Mouse (Mus musculus) monocyte, adult 5-6 weeks (primary cell): ENCODE data around the gene Gstm1. TPM values are rescaled to one million over a fixed set of nuclear protein-coding genes. Genes with fewer than 3 reads are reported as not detected.
"Not testable (repeated sequence)": the region's sequence is repeated elsewhere in the genome, so short reads cannot be mapped to it uniquely, and the experiment has no call there.

Experiments used
- ATAC-seq: fragments of 153-309, 156-312 bp; replicated peaks from 2 replicates; pipeline ENCODE4 v1.8.0; 2017; ENCODE audit warnings: mild to moderate bottlenecking; ENCODE audit not compliant: low TSS enrichment, insufficient number of reproducible peaks, severe bottlenecking, poor library complexity, low FRiP score
- total RNA-seq: library from RNA; stranded (forward); fragments of 200-1000, 200-491, 200-594 nt; gene quantifications from 3 replicates; pipeline ENCODE4 v1.2.3, GENCODE M21; 2017

The Gstm1 gene
- total RNA-seq: 43.8 to 75.0 TPM (median 64.1 TPM) in 3 replicates

DNA sequence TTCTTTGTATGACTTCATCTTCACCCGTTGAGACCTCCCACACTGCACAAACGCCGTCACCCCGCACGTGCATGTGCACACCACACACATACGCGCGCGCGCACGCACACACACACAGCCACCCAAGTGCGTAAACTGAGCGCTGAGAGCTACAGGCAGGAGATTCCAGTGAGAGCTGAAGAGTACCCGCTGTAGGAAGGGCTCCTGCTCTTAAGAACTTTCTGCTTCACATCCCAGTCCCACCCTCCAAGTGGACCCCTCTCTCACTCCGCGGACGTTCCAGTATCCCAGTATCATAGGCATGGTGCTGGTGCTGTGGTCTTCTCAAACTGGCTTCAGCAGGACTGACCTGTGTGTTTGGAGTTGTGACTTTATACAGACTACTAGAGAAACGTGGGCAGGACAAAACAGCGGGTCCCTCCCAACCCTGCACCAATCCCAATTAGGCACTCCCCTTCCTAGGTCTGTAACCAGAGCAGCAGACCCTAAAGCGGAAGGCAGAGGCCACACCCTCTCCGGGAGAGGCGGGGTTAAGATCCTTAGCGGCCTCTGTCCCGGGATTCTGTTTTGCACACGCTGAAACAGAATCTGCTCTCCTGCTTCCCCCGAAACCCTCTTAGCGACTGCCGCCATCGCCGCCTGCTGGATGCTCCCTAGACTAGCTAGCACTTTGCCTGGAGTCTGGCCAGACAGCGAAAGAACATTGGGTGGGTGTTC, at the start of gene Gstm1:
Gstm1 (minus strand) TSS at position 501 of the 717 bp plus-strand sequence.
- peak; percentile 84 for ATAC-seq

DNA sequence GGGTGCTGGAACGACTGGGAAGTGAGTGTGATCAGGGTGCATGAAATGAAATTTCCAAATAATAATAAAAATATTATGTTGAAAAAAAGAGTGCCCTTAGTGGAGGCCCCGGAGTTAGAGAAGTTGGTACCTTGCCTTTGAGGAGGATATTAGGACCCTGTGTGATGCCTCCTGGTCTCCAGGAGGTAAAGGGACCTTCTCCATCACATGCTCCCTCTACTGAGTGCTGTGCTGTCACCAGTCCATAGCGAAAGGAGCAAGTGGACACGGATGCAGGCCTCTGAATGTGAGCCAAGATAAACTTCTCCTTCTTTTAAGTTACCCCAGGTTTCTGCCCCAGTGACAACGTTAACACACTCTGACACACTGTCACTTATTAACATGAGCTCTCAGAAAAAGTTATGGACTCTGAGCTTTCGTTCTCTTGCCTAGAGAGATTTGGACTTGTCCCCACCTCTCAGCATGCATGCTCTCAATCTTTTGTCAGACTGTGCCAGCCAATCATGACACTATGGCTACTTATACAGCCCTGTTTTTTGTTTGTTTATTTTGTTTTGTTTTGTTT, 49.7 kb upstream of the Gstm1 start:
- ATAC-seq: no peak

DNA sequence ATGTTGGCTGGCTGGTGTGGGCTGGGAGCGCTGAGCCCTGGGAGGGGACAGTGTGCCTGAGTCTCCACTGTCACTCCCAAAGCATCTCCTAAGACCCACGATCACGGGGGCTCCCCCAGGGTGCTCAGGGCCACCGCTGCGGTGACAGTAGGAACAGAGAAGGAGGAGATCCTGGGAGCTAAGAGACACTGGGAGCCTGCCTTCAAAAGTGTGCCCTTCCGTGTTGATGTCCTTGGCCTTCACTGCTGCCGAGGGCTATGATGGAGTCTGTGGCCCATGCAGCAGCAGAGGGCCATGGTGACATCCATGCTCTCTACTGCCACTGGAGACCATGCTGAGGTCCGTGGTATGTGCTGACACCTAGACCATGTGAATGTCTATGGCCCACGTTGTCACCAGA, 47.8 kb upstream of the Gstm1 start:
- ATAC-seq: no peak

DNA sequence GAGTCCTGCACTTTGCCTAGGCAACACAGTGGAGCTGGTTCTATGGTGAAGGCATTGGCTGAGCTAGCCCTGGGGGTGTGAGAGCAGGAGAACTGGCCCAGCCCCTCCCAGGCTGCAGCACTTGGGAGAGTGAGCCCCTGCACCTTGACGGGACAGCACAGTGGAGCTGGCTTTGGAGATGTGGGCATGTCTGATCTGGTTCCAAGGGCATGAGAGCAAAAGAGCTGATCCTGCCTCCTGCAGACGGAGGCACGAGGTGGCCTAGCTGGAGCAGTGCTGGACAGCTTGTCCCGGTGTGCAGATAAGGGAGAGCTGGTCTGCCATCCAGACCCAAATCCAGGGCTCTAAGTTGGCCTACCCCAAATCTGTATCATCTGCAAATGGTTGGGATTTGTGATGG, 46.9 kb upstream of the Gstm1 start:
- 0 out of 2 replicates have a peak, but pooled peaks have one; percentile 8 for ATAC-seq

DNA sequence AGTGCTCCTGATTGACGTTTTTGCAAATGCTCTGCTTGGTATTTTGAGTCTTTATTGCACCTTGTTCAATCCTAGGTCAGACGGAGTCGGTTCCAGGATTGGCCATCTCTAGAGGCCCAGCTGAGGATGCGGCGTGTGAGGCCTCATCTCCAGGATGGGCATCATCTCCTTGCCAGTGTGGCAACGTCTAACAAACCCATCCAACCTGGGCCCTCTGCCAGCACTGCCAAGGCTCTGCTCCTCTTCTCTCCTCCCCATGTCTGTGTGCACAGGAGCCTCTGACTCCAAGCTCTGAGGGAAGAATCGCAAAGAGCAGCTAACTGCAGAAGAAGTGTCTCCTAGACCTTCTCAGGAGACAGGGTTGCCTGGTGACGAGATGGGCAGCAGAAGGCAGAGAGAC, 44.9 kb upstream of the Gstm1 start:
- ATAC-seq: no peak

DNA sequence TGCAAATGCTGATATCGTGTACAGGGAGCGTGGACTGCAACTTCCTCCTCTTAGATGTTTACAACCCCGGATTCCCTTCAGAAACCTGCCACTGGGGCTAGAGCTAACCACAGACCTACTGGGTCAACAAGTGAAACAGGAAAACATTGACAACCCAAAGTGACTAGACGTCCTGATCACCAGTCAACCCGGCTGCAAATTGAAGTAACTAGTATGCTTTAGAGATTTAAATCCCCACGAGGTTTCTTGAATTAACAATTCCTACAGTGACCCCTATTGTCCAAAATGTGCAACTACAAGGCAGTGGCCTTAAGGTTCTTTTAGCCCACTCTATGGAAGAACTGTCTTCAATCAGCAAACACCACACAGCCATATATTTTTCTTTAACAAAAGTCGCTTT, 43.6 kb upstream of the Gstm1 start:
- peak; percentile 59 for ATAC-seq

DNA sequence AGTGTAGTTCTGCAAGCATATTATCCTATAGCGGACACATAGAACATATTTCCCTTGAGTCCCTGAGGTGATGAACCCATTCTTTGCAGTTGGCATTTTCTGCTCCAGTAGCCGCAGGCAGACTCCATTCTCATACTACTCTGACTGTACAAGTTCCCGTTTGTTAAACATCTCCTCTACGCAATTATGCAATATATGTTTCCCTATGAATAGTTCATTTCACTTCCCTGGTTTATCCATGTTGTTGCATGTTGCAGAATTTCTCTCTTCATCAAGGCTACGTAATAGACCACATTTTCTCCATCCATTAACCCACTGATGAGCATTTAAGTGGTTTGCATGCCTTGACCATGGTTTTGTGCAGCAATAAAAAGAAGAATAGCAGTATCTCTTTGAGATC, 32.7 kb upstream of the Gstm1 start:
- ATAC-seq: peak; percentile 74

DNA sequence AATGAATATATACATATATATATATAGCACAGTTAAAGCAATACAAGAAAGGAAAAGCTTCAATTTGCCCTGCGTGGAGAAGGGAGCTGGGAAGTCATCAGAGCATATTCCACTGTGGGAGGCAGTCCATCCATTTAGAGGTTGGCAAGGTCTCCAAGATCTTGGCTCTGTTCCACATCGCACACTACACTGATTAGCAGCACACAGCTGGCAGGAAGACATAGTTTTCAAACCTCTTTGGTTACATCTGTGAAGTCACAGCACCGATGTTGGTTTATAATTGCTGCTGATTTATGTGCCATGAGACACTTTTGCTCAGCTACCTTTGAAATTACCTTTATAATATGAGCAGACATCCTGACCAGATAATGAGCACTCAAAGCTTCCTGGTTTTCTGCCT, 30.5 kb upstream of the Gstm1 start:
- no peak for ATAC-seq

DNA sequence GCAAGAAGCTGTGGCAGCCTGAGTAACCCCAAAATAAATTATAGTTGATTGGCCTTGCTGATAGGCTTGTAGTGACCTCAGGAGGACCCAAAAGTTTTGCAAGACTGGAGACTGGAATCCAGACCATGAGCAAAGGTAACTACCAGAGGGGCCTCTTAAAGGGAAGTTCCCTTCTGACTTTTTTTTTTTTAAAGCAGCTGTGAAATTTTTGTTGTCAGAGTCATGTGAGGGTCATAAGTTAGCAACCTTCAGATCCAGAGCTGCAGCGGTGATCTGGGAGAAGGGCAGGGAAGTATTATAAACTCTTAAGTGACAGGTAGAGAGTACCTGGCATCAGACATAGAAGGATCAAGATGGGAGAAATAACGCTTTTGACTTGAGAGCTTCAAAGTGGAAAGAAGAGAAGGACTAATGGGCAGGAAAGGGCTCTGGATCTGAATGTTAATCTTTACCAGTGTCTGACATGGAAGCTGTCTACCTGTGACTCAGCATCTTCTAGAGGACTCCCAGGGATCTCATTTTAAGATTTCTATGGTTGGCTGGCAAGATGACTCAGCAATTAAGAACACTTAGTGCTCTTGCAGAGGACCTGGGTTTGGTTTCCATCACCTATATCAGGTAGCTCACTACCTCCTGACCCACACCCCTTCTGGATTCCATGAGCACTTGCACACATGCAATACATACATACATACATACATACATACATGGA, 29.3 kb upstream of the Gstm1 start:
- no peak for ATAC-seq

DNA sequence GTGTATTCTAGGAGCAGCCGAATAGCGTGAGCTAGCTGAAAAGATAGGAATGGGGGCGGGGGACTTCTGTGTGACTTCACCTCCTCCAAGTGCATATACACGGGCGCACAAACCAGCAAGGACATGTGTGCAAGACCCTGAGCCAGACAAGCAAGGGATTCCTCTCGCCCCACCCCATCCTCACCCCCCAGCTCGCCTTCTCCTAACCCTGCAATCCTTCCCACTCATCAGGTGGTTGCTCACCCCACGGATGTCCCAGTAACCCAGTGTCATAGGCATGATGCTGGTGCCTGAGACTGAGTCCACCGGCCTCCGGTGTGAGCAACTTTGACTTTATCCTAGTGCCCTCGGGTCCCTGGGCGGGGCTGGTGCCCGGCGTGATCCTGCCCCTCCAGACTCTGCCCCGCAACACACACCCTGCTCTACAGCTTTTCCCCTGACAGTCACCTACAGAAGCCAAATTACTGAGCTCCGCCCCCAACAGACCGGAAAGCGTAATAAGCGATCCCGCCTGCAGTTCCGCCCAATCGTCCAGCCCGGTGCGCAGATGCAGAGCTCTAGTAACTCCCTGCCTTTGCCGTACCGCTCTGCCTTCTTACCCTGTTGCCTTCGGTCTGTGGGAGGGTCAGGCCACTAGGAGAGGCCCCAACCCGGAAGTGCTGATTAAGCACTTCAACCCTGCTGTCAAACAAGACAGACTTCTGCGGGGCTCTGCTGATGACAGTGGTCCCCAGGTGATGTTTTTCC, 26.8 kb upstream of the Gstm1 start, which contains the start of gene Gstm4:
Gstm4 (minus strand) TSS at position 501 of the 747 bp plus-strand sequence.
- peak; percentile 94 for ATAC-seq

DNA sequence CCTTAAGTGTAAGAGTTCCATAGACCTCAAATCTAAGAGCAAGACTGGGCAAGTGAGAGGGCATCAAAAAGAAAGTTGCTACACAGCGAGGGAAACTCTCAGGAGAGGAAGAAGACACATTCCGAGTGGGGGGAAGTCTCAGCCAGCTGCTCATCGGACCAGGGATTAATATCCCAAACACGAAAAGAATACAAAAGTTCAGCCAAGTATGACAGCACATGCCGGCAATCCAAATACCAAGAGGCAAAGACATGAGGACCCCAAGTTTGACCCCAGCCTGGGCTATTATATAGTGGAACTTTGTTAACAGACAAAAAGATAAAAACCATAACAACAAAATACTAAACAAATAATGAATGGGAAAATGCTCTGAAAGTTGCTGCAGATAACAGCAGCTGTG, 15.4 kb upstream of the Gstm1 start:
- ATAC-seq: no peak

DNA sequence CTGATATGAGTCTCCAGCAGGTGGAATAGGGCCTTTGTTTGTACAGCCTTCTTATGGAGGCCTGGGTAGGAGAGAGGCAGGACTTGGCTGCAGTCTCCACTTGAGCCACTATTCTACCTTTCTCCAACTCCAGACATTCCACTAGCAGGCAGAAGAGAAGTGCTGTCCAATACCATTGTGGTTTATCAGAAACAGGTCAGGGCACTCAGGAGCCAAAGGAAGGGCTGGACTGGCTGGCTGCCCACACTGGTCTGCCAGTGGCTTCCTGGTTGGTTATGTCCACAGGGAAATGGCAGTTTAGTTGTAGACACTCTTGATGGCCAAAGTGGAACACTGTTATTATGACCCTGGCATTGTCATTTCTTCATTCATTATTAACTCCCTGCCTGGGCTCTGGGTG, 14.3 kb upstream of the Gstm1 start:
- no peak for ATAC-seq

DNA sequence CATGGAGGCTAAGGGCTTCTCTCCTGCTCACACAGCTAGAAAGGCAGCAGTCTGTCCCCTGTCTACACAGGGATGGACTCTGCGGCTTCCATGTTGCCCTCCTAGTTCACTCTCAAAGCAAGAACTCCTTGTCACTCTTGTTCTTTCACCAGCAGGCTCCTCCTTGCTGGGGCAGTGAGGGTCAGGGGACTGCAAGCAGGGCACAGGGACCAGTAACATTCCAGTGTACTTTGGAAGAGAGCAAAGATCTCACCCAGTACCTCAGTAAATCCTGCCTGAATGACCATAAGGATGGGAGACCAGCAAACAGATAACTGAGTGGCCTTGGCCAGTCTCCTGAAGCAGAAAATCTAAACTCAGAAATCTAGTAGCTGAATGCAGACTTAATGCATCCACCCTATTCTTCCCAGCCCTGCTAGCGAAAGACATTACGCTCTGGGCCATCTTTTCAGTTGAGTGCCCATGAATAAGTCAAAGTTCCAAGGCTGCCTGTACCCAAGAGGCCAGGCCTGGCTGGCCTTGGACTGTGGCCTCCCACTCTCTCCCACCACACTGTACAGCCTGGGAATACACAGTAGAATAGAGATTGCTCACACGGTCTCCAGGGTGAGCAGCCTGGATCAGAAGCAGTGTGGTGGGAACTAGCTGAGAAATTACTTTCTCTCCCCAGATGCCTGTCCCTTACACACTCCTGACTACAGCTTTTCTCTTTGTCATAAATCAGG, 11.0 kb upstream of the Gstm1 start:
- no peak for ATAC-seq

DNA sequence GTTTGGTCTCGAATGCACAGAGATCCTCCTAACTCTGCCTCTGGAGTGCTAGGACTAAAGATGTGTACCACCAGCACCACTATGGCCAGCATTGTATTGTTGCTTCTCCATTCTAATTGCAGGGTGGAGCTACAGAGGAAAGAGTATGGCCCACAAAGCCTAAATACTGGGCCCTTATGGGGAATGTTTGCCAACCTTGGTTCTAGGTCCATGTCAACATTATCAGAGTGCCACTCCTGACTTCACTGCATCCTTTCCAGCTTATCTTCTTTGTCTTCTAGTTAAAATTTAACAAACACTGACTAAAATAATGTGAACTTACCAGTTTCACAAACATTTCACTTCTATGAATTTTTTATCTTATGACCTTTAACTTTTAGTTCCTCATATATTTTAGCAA, 8.8 kb upstream of the Gstm1 start:
- ATAC-seq: no peak

DNA sequence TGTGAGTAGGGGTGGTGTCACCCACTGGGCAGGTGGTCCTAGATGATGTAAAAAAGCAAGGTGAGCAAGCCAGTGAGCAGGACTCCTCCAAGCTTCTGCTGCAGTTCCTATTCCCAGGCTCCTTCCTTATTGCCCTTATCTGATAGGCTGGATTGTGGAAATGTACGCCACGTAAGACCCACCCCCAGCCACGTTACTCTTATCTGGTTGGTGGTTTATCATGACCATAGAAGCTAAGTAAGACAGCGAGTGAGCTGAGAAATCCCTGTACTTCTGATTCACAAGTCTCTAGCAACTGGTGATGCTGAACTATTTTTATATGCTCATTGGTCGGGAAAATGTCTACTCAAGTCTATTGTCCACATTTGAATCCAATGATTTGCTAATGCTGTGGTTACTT, 8.3 kb upstream of the Gstm1 start:
- no peak for ATAC-seq

DNA sequence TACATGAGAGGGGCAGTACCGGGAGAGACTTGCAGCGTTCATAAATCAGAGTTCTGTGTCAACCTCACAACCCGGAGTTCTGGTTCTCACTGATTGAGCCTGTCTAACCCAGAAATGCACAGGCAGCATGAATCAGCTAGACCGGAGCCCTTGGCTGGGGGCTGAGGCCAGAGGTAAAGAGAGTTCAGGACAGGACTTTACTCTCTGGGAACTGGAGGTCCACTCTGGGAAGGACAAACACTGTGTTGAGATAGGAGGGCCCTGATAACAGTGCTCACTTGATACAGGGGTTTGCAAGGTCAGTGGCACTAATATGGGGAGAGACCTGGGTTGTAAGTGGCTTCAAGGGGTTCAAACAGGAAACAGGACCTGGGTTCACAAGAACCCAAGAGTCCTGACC, 7.5 kb upstream of the Gstm1 start:
- no peak for ATAC-seq

DNA sequence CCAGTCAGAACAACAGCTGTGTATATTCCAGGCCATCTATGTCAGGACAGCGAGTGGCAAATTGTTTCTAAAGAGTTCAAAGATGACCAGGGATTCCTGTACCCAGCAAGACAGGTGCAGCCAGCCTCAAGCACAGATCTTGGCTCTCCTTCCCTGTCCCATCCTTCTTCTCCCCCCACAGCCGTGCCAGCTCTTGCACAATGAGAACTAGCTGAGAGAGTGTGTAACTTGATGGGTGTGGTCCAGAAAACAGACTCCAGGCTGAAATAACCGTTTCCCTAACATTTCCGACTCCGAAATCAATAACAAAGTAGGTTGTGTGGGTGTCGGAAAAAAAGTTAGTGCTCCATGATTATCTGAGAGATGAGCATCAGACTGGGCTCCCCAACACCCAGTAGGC, 4.9 kb upstream of the Gstm1 start:
- ATAC-seq: no peak

DNA sequence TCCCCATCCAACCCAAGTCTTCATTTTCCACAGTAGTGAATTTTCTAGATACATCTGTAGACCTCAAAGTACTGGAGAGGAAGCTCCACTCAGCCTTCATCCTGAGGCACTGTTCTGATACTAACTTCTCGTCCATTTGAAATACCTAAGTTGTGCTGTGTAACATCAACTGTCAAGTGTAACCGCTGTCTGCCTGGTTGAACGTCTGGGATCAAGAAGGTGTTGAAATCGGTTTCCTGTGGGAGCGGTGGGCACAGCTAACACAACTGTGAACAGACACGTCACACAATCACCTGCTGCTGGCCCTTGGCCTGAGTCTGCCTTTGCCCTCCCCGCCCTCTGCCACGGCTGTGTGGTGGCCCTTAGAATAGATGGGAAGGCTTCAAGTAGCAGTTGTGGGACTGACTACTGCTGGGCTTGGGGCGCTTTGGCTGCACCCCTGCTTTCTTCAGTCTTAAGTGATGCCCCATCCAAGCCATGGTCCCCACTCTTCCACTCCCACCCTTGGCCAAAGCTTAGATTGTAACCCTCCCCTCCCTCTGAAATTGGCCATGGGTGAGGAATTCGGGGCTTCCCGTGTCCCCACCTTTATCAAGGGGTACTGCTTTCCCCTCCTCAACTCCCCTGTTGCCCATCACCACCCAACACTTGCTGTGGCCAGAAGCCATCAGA, 2.7 kb upstream of the Gstm1 start:
- ATAC-seq: not testable (repeated sequence)
